Mouse (Mus musculus): ENCODE results near the gene Strap. TPM values are rescaled to one million over a fixed set of nuclear protein-coding genes. Genes with fewer than 3 reads are reported as not detected.
"Not testable (repeated sequence)": the region's sequence is repeated elsewhere in the genome, so short reads cannot be mapped to it uniquely, and the experiment has no call there.

Gene Strap
- 19.0 and 27.7 TPM in 2 replicates for polyA plus RNA-seq (2012; rRNA removed)

DNA sequence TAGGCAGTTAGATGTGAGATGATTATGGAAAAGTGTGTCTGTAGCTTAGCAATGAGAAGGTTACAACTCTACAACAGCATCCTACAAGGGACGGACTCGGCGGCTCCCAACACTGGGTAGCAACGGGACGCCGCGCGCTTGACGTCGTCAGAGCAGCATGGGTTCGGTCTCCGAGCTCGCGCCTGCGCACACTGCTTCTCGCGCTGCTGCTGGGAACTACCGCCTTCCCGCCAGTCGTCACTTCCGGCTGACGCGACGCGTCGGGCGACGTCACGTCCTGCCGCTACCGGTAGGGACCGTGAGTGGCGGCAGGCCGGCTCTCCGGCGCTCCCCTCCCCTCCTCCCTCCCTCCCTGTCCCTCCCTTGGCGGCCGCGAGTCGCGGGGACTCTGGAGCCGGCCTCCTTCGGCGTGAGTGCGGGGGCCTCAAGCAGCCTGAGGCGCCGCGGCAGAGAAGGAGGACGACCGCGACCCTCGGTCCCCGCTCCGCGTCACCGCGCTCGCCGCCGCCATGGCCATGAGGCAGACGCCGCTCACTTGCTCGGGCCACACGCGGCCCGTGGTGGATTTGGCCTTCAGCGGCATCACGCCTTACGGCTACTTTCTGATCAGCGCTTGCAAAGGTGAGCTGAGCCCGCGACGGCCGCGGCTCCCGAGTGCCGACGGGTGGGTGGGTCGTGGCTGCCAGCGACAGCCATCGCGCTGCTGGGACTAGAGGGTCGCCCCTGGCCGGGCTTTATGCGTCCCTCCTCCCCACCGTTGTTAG, at the start of gene Strap:
TSS of gene Strap (plus strand) at position 233 of the 764 bp plus-strand sequence.
- WGBS: under 1% methylated on average over 82 of the region's 86 CpGs
- DNase-seq (ENCODE audit: low read depth, low spot score): peak; percentile 79

DNA sequence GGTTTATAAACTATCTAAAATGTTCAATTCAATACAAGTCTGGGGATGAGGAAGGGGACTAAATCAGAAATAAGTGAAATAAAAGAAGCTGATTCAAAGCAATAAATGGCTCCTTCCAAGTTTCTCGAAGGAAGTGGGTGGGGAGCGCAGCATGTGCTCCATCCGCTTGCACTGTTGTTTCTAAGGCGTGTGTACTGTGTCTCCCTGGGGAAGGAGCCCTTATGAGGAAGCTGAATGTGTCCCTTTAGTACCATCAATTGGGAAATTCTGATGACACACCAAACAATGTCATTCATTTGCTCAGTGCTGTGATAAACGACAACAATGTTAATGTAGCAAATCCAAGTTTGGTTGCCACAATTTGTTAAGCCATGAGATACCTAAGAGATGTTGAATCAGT, 47.2 kb upstream of the Strap start:
- 79% methylated on average over 5 of the region's 5 CpGs for WGBS

GRCm38 (mm10) chr6:137688079-137688478, 46.8 kb upstream of the Strap start:
- 79% methylated on average over 3 of the region's 3 CpGs for WGBS
- DNase-seq (ENCODE audit: low read depth, low spot score): no peak

More for the DNA sequence above, 47.2 kb upstream of the Strap start:
- no peak for DNase-seq (ENCODE audit: low read depth, low spot score)

- no peak for DNase-seq (ENCODE audit: low read depth, low spot score)
- 88% methylated on average over 11 of the region's 11 CpGs for WGBS
Observed at GRCm38 (mm10) chr6:137688506-137689105, 46.3 kb upstream of the Strap start.

- WGBS: 58% methylated on average over 2 of the region's 2 CpGs
- no peak for DNase-seq (ENCODE audit: low read depth, low spot score)
Observed at GRCm38 (mm10) chr6:137690550-137691119, 44.2 kb upstream of the Strap start.

- DNase-seq (ENCODE audit: low read depth, low spot score): no peak
- 32% methylated on average over 2 of the region's 2 CpGs for WGBS
Observed at GRCm38 (mm10) chr6:137694310-137694709, 40.6 kb upstream of the Strap start.

GRCm38 (mm10) chr6:137695046-137695445, 39.8 kb upstream of the Strap start:
- WGBS: 92% methylated on average over 8 of the region's 8 CpGs
- no peak for DNase-seq (ENCODE audit: low read depth, low spot score)

- WGBS: 45% methylated on average over 8 of the region's 8 CpGs
- no peak for DNase-seq (ENCODE audit: low read depth, low spot score)
Observed at GRCm38 (mm10) chr6:137696445-137697204, 38.3 kb upstream of the Strap start.

- no peak for DNase-seq (ENCODE audit: low read depth, low spot score)
- WGBS: 89% methylated on average over 7 of the region's 7 CpGs
Observed at GRCm38 (mm10) chr6:137699434-137699833, 35.4 kb upstream of the Strap start.

- no peak for DNase-seq (ENCODE audit: low read depth, low spot score)
Observed at GRCm38 (mm10) chr6:137702186-137702585, 32.7 kb upstream of the Strap start.

GRCm38 (mm10) chr6:137702918-137703317, 32.0 kb upstream of the Strap start:
- no peak for DNase-seq (ENCODE audit: low read depth, low spot score)
- 58% methylated on average over 4 of the region's 4 CpGs for WGBS

More at GRCm38 (mm10) chr6:137702186-137702585, 32.7 kb upstream of the Strap start:
- WGBS: 84% methylated on average over 3 of the region's 3 CpGs

DNA sequence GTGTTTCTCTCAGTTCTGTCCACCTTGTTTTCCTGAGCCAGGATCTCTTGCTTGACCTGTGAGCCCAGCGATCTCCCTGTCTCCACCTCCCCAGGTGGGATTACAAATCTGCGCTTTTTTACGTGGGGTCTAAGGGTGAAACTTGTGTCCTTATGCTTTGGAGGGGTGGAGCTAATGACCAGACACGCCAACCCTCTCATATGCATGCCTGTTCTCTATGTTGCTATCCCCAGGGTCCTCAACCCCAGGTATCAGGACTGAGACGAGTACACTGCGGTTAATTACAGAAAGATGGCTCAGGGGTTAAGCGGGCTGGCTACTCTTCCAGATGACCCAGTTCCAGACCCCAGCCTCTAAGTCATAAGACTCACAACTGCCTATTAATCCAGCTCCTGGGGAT, 31.4 kb upstream of the Strap start:
- no peak for DNase-seq (ENCODE audit: low read depth, low spot score)
- 92% methylated on average over 7 of the region's 7 CpGs for WGBS

DNA sequence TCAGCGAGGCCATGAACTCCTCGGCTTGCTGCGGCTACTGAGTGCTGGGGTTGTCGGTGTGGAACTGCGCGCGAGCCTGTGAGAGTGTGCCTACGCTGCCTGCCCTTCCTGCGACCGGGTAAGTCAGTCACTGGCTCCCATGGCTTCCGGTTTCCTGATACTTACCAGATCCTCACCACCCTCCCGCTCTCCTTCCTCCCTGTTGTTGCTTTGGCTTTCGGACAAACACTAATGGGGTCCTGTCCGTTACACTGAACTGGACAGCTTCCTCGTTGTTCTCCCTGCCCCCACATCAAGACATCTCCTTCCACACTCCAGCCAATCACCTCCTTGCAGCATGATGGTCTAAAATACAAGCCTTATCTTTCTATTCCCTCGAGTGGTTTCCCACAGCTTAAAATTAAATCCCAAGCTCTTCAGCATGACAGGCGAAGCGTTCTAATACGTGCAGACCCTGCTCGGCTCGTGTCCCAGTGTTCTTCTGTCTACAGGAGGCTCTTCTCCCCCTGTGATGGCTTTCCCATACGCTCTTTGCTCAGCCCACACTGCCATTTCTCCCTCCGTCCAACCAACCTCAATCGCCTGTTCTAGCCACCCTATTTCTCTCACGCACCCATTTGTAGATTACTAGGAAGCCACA, 30.5 kb upstream of the Strap start:
- no peak for DNase-seq (ENCODE audit: low read depth, low spot score)
- WGBS: 76% methylated on average over 25 of the region's 25 CpGs

DNA sequence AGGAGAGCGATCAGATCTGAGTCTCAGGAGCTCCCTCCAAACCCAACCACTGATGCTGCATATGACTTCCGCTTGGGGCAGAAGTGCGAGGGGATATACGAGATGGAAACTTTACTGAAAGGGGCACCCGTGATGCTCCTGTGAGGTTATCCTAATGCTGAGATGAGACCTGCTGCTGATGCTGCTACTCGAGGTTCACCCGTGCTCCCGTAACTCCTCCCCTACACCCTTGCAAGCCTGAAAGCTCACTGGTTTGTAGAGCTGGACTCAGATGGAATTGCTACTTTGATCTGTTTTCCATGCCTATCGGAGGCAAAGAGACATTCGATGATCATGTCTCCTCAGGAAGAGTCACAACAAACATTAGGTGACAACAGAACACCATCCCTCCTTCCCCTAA, 28.7 kb upstream of the Strap start:
- DNase-seq (ENCODE audit: low read depth, low spot score): no peak
- whole genome bisulfite sequencing: 94% methylated on average over 10 of the region's 10 CpGs

DNA sequence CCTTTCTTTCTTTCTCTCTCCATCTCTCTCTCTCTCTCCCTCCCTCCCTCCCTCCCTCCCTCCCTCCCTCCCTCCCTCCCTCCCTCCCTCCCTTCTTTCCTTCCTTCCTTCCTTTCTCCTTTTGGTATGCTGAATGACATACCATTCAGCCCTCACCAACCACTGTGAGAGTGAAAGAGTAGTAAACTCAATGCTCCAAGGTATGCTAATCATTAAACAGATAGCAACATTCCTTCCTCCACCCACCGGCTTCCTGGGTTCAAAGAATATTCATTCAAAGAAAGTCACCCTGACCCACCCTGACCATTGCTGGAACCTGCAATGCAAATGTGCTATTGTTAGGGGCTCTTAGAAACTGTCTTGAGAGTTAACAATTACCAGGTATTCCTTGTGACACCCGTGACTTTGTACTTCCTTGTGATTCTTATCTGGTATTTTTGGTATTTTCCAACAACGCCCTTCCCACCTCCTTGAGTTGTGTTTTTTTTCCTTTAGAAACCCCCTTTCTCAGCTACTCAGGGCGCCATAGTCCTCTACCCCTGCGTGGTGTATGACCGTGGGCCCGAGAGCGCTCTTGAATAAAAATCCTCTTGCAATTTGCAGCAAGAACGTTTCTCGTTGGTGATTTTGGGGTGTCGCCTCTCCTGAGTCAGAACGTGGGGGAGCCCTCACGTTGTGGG, 26.0 kb upstream of the Strap start:
- WGBS: 71% methylated on average over 13 of the region's 13 CpGs
- DNase-seq (ENCODE audit: low read depth, low spot score): not testable (repeated sequence)

GRCm38 (mm10) chr6:137710179-137711037, 24.5 kb upstream of the Strap start:
- no peak for DNase-seq (ENCODE audit: low read depth, low spot score)
- WGBS: 65% methylated on average over 14 of the region's 14 CpGs

GRCm38 (mm10) chr6:137712654-137713309, 22.1 kb upstream of the Strap start:
- DNase-seq (ENCODE audit: low read depth, low spot score): no peak
- 78% methylated on average over 7 of the region's 7 CpGs for WGBS

DNA sequence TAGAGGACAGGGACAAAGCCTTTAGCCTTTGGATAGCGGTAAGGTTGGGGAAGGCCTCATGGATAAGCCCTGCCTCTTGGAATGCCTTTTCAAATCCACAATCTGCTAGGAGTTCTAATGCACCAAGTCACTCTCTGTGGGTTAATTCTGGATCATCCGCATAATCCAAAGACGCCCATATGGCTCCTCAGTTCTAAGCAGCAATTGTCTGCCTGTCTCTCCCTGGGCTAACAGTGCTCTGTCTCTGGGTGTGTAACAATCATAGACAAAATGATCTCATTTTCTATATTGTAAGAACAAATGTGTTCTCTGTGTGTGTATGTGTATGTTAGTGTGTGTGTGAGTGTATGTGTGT, 21.6 kb upstream of the Strap start:
- WGBS: 94% methylated on average over 3 of the region's 3 CpGs
- DNase-seq (ENCODE audit: low read depth, low spot score): no peak
